Mouse (Mus musculus): ENCODE measurements around the gene Daam2.
A peak's percentile ranks its signal among the peaks of the same experiment; 100 is the strongest.

Daam2 gene

GRCm38 (mm10) chr17:49530215-49530614 lies 33.9 kb downstream of the Daam2 start:
- peak; percentile 81 for DNase-seq

GRCm38 (mm10) chr17:49528503-49529205 lies 35.5 kb downstream of the Daam2 start:
- peak; percentile 92 for DNase-seq

DNA sequence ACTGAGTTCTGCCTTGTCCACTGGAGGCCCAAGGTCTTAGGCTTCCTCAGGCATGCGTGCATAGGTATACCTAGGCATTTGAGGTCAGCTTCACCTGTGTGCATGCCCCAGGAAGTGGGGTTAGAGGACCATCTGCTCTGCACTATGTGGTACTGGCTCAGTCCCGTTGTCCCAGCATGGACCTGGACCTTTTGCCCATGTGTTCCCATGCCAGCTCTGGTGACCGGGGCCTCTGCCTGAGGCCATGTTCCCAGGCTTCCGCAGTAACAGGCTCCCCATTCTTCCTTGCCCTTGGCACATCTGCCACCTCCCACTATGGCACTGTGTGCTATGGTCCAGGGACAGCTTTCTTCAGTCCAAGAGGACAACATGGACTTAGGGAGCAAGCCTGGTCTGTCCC lies 36.1 kb downstream of the Daam2 start:
- peak; percentile 96 for DNase-seq

DNA sequence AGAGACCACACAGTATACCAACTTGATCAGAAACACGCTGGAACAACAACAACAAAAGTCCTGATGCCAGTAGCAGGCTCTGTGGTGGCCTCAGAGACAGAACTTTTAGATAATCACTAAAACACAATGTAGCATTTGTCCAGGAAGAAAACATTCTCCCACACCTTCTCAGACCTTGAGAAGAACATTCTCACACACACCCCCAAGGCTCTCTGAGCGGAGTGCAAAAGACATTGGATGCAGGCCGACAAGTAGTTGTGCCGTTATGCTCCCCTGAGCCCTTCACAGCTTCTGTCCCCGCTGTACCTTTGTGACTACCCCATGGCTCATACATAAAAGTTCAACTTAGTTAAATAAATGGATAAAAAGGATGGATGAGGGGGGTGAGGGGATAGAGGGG lies 37.6 kb downstream of the Daam2 start:
- DNase-seq = no peak

DNA sequence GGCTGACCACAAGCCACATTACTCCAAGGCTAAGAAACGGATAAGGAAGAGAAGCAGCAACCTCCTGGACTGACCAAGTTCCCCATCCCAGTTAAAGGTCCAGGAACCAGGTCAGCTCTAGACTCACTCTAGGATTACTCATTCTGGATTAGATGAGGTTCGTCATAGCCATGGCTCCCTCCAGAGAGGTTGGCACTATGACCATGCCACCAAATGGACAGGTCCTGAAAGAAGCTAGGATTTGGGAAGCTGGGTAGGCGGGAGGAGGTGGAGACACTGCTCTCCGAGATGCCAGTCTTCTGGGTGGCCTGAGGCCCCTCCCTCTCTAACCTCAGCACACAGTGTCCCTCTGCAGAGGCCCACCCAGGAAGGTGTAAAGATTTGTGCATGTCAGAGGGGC lies 38.2 kb downstream of the Daam2 start:
- DNase-seq = peak; percentile 87

DNA sequence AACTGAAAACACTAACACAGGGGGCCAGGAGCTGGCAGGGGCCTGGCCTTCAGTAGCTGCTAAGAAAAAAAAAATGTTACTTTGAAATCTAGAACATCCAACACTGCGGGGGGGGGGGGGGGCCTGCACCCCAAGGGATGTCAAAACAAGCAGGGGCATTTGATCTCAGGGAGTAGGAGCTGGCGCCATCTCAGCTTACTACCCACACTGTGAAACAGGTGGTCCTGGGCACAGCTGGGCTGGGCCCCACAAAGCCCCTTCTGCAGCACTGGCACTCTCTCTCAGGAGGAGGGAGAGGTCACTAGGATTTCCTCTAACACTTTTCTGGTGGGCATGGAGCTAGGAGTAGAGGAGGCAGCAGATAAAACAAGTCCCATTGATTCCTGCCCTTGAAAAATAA lies 39.6 kb downstream of the Daam2 start:
- no peak for DNase-seq

DNA sequence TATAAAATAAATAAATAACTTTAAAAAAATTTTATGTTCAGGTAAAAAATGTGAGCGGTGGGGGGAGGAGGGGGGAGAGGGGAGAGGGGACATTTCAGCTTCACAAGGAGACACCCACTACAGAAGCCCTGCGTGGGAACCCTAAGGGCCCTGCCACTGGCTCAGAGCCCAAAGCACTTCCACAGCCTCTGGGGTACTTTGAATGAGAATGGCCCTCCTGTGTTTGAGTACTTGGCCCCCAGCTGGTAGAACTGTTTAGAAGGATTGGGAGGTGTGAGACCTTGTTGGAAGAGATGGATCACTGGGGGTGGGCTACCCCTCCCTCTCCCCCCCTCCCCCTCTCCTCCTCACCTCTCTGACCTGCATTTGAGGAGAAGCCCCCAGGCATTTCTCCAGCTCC lies 41.7 kb downstream of the Daam2 start:
- DNase-seq = no peak

GRCm38 (mm10) chr17:49522002-49522401 lies 42.1 kb downstream of the Daam2 start:
- DNase-seq = no peak

DNA sequence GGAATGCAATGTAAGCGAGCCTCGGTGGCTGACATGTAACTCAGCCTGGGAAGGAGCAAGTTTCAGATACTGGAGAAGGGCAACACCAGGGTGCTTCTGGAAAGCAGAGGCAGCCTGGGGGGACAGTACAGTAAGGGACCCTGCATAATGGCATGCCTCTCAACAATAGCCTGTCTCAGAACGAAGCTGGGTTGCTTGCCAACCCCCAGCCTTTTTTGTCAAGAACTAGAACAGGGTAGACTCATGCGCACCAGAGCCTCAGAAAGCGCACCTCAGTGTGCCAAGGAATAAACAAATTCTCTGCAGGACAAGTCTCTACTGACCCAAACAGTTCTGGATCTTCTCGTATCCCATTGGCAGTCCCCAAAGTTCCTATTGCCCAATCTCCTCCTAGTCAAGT lies 43.5 kb downstream of the Daam2 start:
- DNase-seq = no peak

DNA sequence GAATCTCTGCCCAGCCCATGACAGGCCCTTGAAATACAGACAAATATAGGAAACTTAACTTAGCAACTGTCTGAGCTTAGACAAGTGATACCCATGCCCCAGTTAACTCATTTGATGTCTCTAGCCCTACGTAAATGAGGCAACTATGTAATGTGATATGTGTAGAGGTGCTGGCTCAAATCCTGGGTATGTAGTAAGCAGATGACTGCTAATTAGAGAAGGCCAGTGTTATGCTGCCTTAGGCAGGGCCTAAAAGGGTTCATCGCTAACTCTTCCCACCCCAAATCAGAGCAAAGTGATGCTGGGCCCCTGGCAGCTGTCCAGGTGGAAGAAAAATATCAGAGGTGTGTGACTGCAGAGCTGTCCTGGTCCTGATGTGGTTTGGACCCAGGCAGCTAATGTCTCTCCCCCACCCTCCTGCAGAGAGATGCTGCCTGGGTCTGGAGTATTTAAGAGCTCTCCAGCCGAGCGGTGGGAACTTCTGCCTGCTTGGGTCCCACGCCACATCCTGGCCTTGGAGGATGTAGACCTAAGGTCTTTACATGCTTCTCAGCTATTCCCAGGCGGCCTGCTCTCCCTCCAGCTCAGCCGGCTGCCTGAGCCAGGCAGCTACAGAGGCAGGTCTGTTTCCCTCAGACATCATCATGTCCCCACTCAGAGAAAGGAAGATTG lies 44.4 kb downstream of the Daam2 start:
- DNase-seq = no peak

GRCm38 (mm10) chr17:49517091-49517490 lies 47.1 kb downstream of the Daam2 start:
- no peak for DNase-seq

- DNase-seq = no peak
These were observed 48.5 kb downstream of the Daam2 start for GRCm38 (mm10) chr17:49515678-49516077.

- DNase-seq = no peak
These were observed 49.0 kb downstream of the Daam2 start for GRCm38 (mm10) chr17:49515141-49515540.

GRCm38 (mm10) chr17:49512671-49513085 lies 51.5 kb downstream of the Daam2 start:
- peak; percentile 91 for DNase-seq

DNA sequence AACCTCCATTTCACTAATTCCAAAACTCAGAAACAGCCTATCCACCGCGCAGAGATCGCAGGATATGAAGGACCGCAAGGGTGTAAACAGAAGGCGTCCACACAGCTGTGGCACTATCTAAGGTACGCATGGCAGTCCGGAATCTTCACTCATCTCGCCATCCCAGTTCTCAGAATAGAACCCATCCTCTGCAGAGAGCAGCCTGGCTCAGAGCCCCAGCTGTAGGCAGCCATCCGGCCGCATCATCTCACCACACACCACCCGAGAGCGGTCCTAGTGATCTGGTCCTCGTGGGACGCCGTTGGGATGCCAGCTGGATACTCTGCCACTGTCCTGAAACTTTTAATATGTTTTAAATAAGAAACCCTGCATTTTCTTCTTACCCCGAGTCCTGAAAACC lies 54.7 kb downstream of the Daam2 start:
- peak; percentile 31 for DNase-seq

GRCm38 (mm10) chr17:49503246-49503900 lies 60.8 kb downstream of the Daam2 start:
- peak; percentile 88 for DNase-seq

DNA sequence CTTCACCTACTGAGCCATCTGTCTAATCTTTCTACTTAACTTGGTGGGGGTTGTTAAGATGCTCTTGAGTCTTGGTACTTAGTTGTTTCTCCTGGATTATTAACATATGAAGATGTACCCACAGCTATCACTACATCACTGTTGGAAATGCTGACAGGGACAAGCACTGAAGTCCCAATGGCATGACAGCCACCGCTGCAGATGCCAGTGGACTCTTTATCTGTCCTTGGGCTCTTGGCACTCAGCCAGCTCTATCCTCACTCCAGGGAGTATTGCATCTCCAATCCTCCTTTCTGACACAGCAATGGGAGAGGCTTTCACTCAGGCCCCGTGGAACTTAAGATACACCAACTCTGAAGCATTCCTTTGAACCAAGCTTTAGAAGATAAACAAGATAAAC lies 63.9 kb downstream of the Daam2 start:
- peak; percentile 57 for DNase-seq

DNA sequence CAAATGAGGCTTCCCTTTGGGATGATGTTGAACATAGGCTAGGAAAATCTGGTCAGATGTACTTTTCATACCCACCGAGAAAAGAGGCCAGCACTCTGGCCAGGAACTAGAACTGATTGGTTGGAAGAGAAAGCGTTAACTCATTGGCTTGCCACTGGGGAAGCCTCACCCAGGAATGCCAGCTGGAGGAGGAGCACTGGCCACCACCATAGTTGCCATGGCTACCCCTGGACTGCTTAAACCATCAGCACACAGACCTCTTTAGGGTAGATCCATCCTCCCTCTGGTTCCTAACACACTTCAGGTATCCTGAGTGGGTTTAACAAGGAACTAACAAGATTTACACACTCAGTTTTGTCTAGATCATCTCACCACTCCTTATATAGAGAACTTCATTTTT lies 64.5 kb downstream of the Daam2 start:
- DNase-seq = peak; percentile 35

DNA sequence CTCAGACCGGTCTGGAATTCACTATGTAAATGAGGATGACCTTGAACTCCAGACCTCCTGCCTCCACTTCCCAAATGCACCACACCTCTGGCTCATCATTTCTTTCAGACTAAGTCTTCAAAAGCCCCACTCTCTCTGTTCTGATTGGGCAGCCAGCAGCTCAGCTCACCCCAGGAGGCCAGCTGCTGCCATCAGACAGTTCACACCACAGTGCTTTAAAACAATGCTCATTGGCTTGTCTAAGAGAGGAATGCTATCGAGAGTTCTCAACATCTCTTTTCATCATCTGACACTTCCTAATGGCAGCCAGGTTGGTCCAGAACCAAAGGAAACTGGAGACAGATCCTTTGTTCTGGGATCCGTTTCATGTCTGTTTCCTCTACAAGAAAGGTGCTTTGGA lies 66.0 kb downstream of the Daam2 start:
- no peak for DNase-seq

DNA sequence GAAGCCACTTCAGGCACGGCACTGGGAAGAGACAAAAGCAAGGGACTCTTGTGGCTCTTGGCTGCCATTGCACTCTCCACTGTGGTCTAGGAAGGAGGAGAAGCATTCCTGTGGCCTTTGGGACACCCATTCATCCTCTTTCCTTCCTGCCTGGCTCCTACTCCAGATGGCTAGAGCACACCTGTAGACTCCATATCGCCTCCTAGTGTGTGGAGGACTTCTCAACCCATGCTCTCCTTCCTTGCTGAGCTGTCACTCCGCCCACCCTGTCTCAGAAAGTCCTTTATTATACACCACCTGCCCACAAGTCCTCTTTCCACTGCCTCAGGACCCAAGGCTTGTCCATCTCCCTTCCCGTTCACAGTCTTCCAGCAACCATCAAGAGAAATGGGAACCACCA lies 70.9 kb downstream of the Daam2 start:
- no peak for DNase-seq

- DNase-seq = no peak
These were observed 75.0 kb downstream of the Daam2 start for GRCm38 (mm10) chr17:49489098-49489497.

DNA sequence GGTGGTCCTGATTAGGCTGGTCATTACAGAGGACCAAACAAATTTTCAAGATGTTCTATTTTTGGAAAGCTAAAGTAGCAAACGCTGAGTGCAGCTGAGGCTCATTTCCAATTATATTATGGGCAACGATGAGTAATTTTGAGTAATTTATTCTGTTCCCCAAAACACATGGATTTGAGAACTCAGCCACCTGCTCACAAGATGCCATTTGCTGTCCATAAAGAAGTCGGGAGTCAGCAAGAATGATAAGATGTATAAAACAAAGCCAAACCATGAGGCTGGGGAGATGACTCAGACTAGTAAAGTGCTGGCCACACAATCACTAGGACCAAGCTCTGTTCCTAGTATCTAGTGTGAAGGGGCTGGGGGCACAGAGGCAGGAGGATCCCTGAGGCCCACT lies 79.7 kb downstream of the Daam2 start:
- DNase-seq = no peak

DNA sequence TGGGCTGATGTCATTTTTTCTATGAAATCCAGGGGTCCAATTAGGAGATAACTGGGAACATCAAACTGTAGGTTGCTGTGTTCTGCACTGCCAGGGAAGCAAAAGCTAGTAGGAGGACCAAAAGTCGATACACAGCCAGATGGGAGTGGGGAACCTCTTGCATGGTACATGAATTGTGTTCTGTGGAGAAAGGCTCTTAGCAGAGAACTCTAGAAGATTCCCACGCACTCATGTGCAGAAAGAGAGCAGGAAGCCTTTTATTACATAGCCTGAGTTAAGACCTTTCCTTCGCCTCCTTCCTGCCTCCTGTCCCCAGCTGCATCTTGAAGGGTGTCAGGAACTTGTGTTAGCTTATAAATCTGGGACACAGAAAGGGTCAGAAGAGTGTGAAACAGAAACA lies 82.3 kb downstream of the Daam2 start:
- no peak for DNase-seq

GRCm38 (mm10) chr17:49477370-49477769 lies 86.8 kb downstream of the Daam2 start:
- no peak for DNase-seq

Measured in cerebellum, adult 9-10 months (tissue).